Mouse (Mus musculus): ENCODE results near the gene Il1rn.

- TF ChIP-seq POLR2A (IDR thresholded peaks at IDR 0.05; ENCODE audit: borderline replicate concordance, extremely low read depth, low read depth, low read length) (no peak), CTCF (IDR thresholded peaks at IDR 0.05; ENCODE audit: insufficient read depth, low read length) (no peak)
Measured at GRCm38 (mm10) chr2:24290896-24291295, 45.8 kb upstream of the Il1rn start, which contains the start of gene Il1f10.
